10 mouse cellular contexts compared by ENCODE assay signal in the genomic region with DNA sequence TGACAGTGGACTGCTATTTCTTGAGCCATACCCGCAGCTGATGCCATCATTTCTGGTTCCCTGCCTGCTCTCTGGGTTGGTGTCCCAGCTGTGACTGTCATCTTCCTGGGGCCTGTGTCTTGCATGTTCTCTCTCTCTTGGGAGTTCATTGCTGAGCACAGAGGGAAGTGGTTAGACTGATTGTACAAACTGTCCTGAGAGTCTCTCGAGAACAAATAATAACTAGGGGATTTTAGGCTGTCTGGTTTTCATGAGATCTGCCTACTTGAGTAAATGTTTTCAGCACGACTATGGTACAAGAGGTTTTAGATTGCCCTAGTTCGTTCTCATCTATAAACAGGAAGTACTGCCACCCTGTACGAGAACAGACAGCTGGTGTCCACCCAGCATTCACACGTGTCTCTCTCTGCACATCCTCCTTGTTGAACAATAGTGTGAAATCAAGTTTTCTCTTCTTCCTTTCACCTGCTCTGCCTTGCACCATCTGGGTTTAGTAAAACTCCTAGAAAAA. TPM values are rescaled to one million over a fixed set of nuclear protein-coding genes. Genes with fewer than 3 reads are reported as not detected.
DNase-seq lines count a peak whose midpoint lies in the region; ATAC-seq and TF ChIP-seq lines count a peak whose summit lies in the region.
"Had no signal": no experiment of that assay in that cellular context is flagged by ENCODE, and none has a peak within 500 bp of the region (broad histone marks: within the 10 kb centered on the region; RNA-seq: fewer than 3 reads in every experiment).

No protein-coding gene starts in this region.

- TF ChIP-seq POLR2A in heart, adult 2 months (IDR thresholded peaks at IDR 0.05; ENCODE audit: insufficient read depth, low read depth, low read length) = no peak

- peaks cover 4% of the 10 kb centered on the region; the same call in 1 of the 2 replicates for H3K4me1 ChIP-seq in heart, adult 2 months (ENCODE audit: control insufficient read depth, insufficient read depth, low read length)
- H3K4me1 ChIP-seq: forebrain, embryonic 12.5 days had no signal

- no peak for TF ChIP-seq EP300 in heart, adult 2 months (IDR thresholded peaks at IDR 0.05; ENCODE audit: insufficient read depth, low read depth, low read length)

- H3K9ac ChIP-seq in heart, adult 2 months (ENCODE audit: low read depth, low read length) = no peak overlapping the region
- H3K9ac ChIP-seq: forebrain, embryonic 12.5 days; neural tube, embryonic 13.5 days had no signal

- peak overlapping the region; percentile 36 for H3K27ac ChIP-seq in heart, adult 2 months
- H3K27ac ChIP-seq: forebrain, embryonic 12.5 days; neural tube, embryonic 13.5 days had no signal

- H3K36me3 ChIP-seq in heart, adult 2 months (ENCODE audit: control insufficient read depth, insufficient read depth, low read length) = no peaks in the 10 kb centered on the region; the same call in 1 of the 2 replicates

- no peak overlapping the region for H3K4me3 ChIP-seq in heart, adult 2 months
- H3K4me3 ChIP-seq: forebrain, embryonic 12.5 days; neural tube, embryonic 13.5 days had no signal

- ATAC-seq in inflammation-experienced regulatory T-cells, adult 6 months = peak; percentile 90

- H3K79me2 ChIP-seq in heart, adult 2 months (replicated peaks; ENCODE audit: control insufficient read depth, insufficient read depth, low read length) = no peaks in the 10 kb centered on the region

- peak; percentile 36 to 43 for DNase-seq in heart, adult 2 months
- DNase-seq in heart, postnatal 4 days = no peak
- DNase-seq in CD4-positive, CD25-positive, alpha-beta regulatory T cell, adult 2 months (ENCODE audit: low read depth, low spot score) = peak; percentile 65
- DNase-seq in spleen, adult 18-20 months = peak; percentile 49 to 69
- no peak for DNase-seq in MN1 (ENCODE audit: low spot score)
- no peak for DNase-seq in adrenal gland, postnatal 25 days
- DNase-seq in cerebellum, postnatal 36 days = no peak

- H3K27me3 ChIP-seq in heart, adult 2 months (ENCODE audit: control insufficient read depth, insufficient read depth, low read length) = no peaks in the 10 kb centered on the region
- H3K27me3 ChIP-seq: forebrain, embryonic 12.5 days; neural tube, embryonic 13.5 days had no signal

- intact Hi-C loops in heart, adult 2 months (cut with DNase I) = no loop called here

- no peak for TF ChIP-seq CTCF in heart, adult 2 months (IDR thresholded peaks at IDR 0.05)

- WGBS in heart, adult 2 months = 40% methylated on average over 6 of the region's 6 CpGs

RNA-seq across cellular contexts. Expression of gene Ston1, which starts 15.9 kb away (rescaled TPM):
- 10 to 100 TPM; 18.9 to 21.8 TPM for total RNA-seq in heart, adult 2 months (2021)
- 9.4 and 16.8 TPM in 2 replicates for polyA plus RNA-seq in heart, adult 2 months (2012; rRNA removed)
- total RNA-seq in heart, postnatal 4 days (2021) = 10 to 100 TPM; 25.3 to 28.7 TPM
- 1 to 10 TPM; 1.1 to 2.5 (median 2.1) TPM for polyA plus RNA-seq in inflammation-experienced regulatory T-cells, adult 6 months (2017; shearing (Covaris generic))
- total RNA-seq in adrenal gland, postnatal 25 days (2021) = 26.0 and 33.3 TPM in 2 replicates

RNA-seq across cellular contexts. Expression of gene Ppp1r21, which starts 51.6 kb away (rescaled TPM):
- 1 to 10 TPM; 8.8 to 9.9 TPM for total RNA-seq in heart, adult 2 months (2021)
- 9.2 and 14.1 TPM in 2 replicates for polyA plus RNA-seq in heart, adult 2 months (2012; rRNA removed)
- 10 to 100 TPM; 11.5 to 16.7 TPM for total RNA-seq in heart, postnatal 4 days (2021)
- polyA plus RNA-seq in inflammation-experienced regulatory T-cells, adult 6 months (2017; shearing (Covaris generic)) = 10 to 100 TPM; 16.8 to 31.9 (median 28.2) TPM
- 46.4 and 46.6 TPM in 2 replicates for total RNA-seq in adrenal gland, postnatal 25 days (2021)

Comparison
In these comparisons a context has a peak if more than half of its experiments do, and no peak if none do; other contexts are left out.
1. DNase-seq: peak in heart, adult 2 months (2 of 2), CD4-positive, CD25-positive, alpha-beta regulatory T cell, adult 2 months (single experiment) and spleen, adult 18-20 months (2 of 2); none in heart, postnatal 4 days (single experiment), MN1 (single experiment), adrenal gland, postnatal 25 days (single experiment) and cerebellum, postnatal 36 days (0 of 2).